In genomic region chr6:8760708-8761294, GRCm38 (mm10) we compare ENCODE assay signal across 24 mouse cellular contexts. TPM values are rescaled to one million over a fixed set of nuclear protein-coding genes. Genes with fewer than 3 reads are reported as not detected.
DNase-seq lines count a peak whose midpoint lies in the region; ATAC-seq and TF ChIP-seq lines count a peak whose summit lies in the region.
"Had no signal": no experiment of that assay in that cellular context is flagged by ENCODE, and none has a peak within 500 bp of the region (broad histone marks: within the 10 kb centered on the region; RNA-seq: fewer than 3 reads in every experiment).

No protein-coding gene starts in this region.

- no peak for TF ChIP-seq POLR2A in CH12.LX (IDR thresholded peaks at IDR 0.05; ENCODE audit: low read depth, low read length)

- TF ChIP-seq CTCF in CH12.LX (conservative IDR thresholded peaks at IDR 0.05 in 1 of 2, IDR thresholded peaks at IDR 0.05 in 1 of 2; ENCODE audit: low read depth in 2 of 2, low read length in 2 of 2) = no peak

- 85% methylated on average over 5 of the region's 5 CpGs for WGBS in hindbrain, embryonic 13.5 days

- DNase-seq in heart, adult 11 months = peak; percentile 54
- no peak for DNase-seq in heart, postnatal 25 days (ENCODE audit: low spot score)
- DNase-seq in CH12.LX (ENCODE audit: extremely low read depth) = no peak
- DNase-seq in embryo, embryonic 10.5 days (ENCODE audit: low spot score) = no peak
- DNase-seq: adrenal gland, postnatal 10 days; adrenal gland, postnatal 36 days; cerebellum, adult 18-20 months; cerebellum, adult 9-10 months; cerebellum, postnatal 25 days; gastrocnemius, postnatal 10 days; gastrocnemius, postnatal 36 days; heart, postnatal 36 days had no signal

- dilution Hi-C loops in CH12.LX (cut with MboI; ENCODE audit: extremely low pct_ligation_motif_present, extremely low pct_unique_long_range_greater_than_20kb, low sequenced_read_pairs) = no loop called here

- no peak overlapping the region for H3K27ac ChIP-seq in CH12.LX (ENCODE audit: insufficient read depth, low read depth)
- H3K27ac ChIP-seq in hindbrain, embryonic 13.5 days = no peak overlapping the region
- H3K27ac ChIP-seq: forebrain, embryonic 10.5 days; forebrain, embryonic 13.5 days; hindbrain, embryonic 10.5 days; hindbrain, embryonic 14.5 days; hindbrain, postnatal 0 days had no signal

- H3K4me1 ChIP-seq in CH12.LX (ENCODE audit: control insufficient read depth in 1 of 2, insufficient read depth in 2 of 2) = no peaks in the 10 kb centered on the region
- H3K4me1 ChIP-seq in hindbrain, embryonic 13.5 days (replicated peaks) = no peaks in the 10 kb centered on the region; the same call in 1 of the 2 replicates
- H3K4me1 ChIP-seq: forebrain, embryonic 13.5 days; hindbrain, embryonic 10.5 days had no signal

- ATAC-seq in common myeloid progenitor, adult 5-6 weeks (replicated peaks; ENCODE audit: low read depth, poor library complexity, severe bottlenecking) = peak; percentile 39; the same call in 1 of the 2 replicates
- no peak for ATAC-seq in hindbrain, embryonic 13.5 days (ENCODE audit: low FRiP score)
- ATAC-seq: forebrain, embryonic 13.5 days; forebrain, embryonic 16.5 days; hindbrain, postnatal 0 days; inflammation-experienced regulatory T-cells, adult 6 months; intestine, embryonic 16.5 days; Patski had no signal

- no peaks in the 10 kb centered on the region for H3K9me3 ChIP-seq in CH12.LX (replicated peaks; ENCODE audit: low read length)
- no peaks in the 10 kb centered on the region for H3K9me3 ChIP-seq in hindbrain, embryonic 13.5 days
- H3K9me3 ChIP-seq: forebrain, embryonic 10.5 days; forebrain, embryonic 13.5 days; hindbrain, embryonic 10.5 days had no signal

- TF ChIP-seq RAD21 in CH12.LX (IDR thresholded peaks at IDR 0.05; ENCODE audit: low read depth, low read length) = no peak

- intact Hi-C loops in heart, postnatal 25 days (cut with DNase I) = no loop called here

- H3K9ac ChIP-seq in CH12.LX (ENCODE audit: insufficient read depth, low read depth) = no peak overlapping the region
- H3K9ac ChIP-seq in hindbrain, embryonic 13.5 days = no peak overlapping the region
- H3K9ac ChIP-seq: forebrain, embryonic 13.5 days; hindbrain, embryonic 14.5 days had no signal

- in situ Hi-C loops in CH12.LX (cut with MboI; ENCODE audit: low pct_ligation_motif_present, low pct_unique_long_range_greater_than_20kb, low sequenced_read_pairs) = no loop called here

- no peaks in the 10 kb centered on the region for H3K27me3 ChIP-seq in CH12.LX (replicated peaks)
- no peaks in the 10 kb centered on the region for H3K27me3 ChIP-seq in hindbrain, embryonic 13.5 days
- H3K27me3 ChIP-seq: forebrain, embryonic 13.5 days had no signal

- no peaks in the 10 kb centered on the region for H3K79me2 ChIP-seq in CH12.LX (replicated peaks; ENCODE audit: control insufficient read depth, extremely low read depth, insufficient read depth, poor library complexity, severe bottlenecking)

- no peak for TF ChIP-seq EP300 in CH12.LX (IDR thresholded peaks at IDR 0.05; ENCODE audit: low read length)

- H3K4me3 ChIP-seq in CH12.LX (replicated peaks in 1 of 3; ENCODE audit: low read depth in 2 of 3, low read length in 2 of 3, poor library complexity in 1 of 3) = no peak overlapping the region
- no peak overlapping the region for H3K4me3 ChIP-seq in hindbrain, embryonic 13.5 days
- H3K4me3 ChIP-seq: forebrain, embryonic 10.5 days; forebrain, embryonic 13.5 days; hindbrain, embryonic 10.5 days had no signal

- H3K36me3 ChIP-seq in CH12.LX (replicated peaks in 1 of 2; ENCODE audit: control insufficient read depth in 1 of 2, insufficient read depth in 1 of 2, low read length in 1 of 2) = no peaks in the 10 kb centered on the region
- H3K36me3 ChIP-seq in hindbrain, embryonic 13.5 days = no peaks in the 10 kb centered on the region
- H3K36me3 ChIP-seq: forebrain, embryonic 10.5 days; hindbrain, embryonic 10.5 days had no signal

- peak overlapping the region; percentile 61 for H3K4me2 ChIP-seq in CH12.LX (ENCODE audit: insufficient read depth, low read depth, poor library complexity, severe bottlenecking)
- no peak overlapping the region for H3K4me2 ChIP-seq in hindbrain, embryonic 13.5 days
- H3K4me2 ChIP-seq: forebrain, embryonic 13.5 days; heart, embryonic 11.5 days; hindbrain, embryonic 14.5 days had no signal

TF ChIP-seq in CH12.LX, 34 proteins besides CTCF, POLR2A, EP300 and RAD21:
- no peak for TF ChIP-seq JUN (IDR thresholded peaks at IDR 0.05; ENCODE audit: insufficient read depth, low read depth, low read length)
- TF ChIP-seq MAX (IDR thresholded peaks at IDR 0.05; ENCODE audit: low read length) = no peak
- no peak for TF ChIP-seq MAFK (IDR thresholded peaks at IDR 0.05; ENCODE audit: insufficient replicate concordance, low read length)
- no peak for TF ChIP-seq CHD2 (IDR thresholded peaks at IDR 0.05; ENCODE audit: low read length)
- no peak for TF ChIP-seq KAT2A (IDR thresholded peaks at IDR 0.05; ENCODE audit: insufficient replicate concordance, low read length)
- TF ChIP-seq GABPA (IDR thresholded peaks at IDR 0.05; ENCODE audit: insufficient replicate concordance, low read depth, low read length) = no peak
- TF ChIP-seq RCOR1 (conservative IDR thresholded peaks at IDR 0.05; ENCODE audit: low read depth, low read length) = no peak
- no peak for TF ChIP-seq SMC3 (IDR thresholded peaks at IDR 0.05; ENCODE audit: low read depth, low read length)
- TF ChIP-seq ETS1 (conservative IDR thresholded peaks at IDR 0.05; ENCODE audit: low read depth, low read length) = no peak
- TF ChIP-seq ELF1 (IDR thresholded peaks at IDR 0.05; ENCODE audit: low read depth, low read length) = no peak
- no peak for TF ChIP-seq BHLHE40 (IDR thresholded peaks at IDR 0.05; ENCODE audit: low read depth, low read length)
- no peak for TF ChIP-seq UBTF (IDR thresholded peaks at IDR 0.05; ENCODE audit: low read depth, low read length)
- TF ChIP-seq E2F4 (IDR thresholded peaks at IDR 0.05; ENCODE audit: insufficient replicate concordance, low read depth, low read length) = no peak
- TF ChIP-seq JUND (conservative IDR thresholded peaks at IDR 0.05; ENCODE audit: low read depth, low read length) = no peak

RNA-seq across cellular contexts. Expression of gene Ica1, which starts 17.5 kb away (rescaled TPM):
- 1 to 10 TPM; 7.9 to 8.0 TPM for total RNA-seq in heart, postnatal 25 days (2021)
- 0.29 and 0.59 TPM in 2 replicates for total RNA-seq in CH12.LX (2012; rRNA removed)
- 0.14 TPM in 1 of 2 replicates, not detected in the other for total RNA-seq in CH12.LX (2014; rRNA removed)
- 0.56 TPM in 1 of 2 replicates, not detected in the other for polyA plus RNA-seq in CH12.LX (2012; ENCODE audit: insufficient read length, low read depth)
- 27.6 and 28.1 TPM in 2 replicates for total RNA-seq in common myeloid progenitor, adult 5-6 weeks (2017)
- polyA plus RNA-seq in hindbrain, embryonic 13.5 days (2015; fragmentation: Nextera tagmentation; extraction: Ambion mirVana) = 48.1 and 54.4 TPM in 2 replicates

Comparison
In these comparisons a context has a peak if more than half of its experiments do, and no peak if none do; other contexts are left out.
1. RNA of gene Ica1, which starts 17.5 kb away (total RNA-seq): 27.6 to 28.1 TPM in common myeloid progenitor, adult 5-6 weeks and 7.9 to 8.0 TPM in heart, postnatal 25 days; 0.14 to 0.59 TPM in CH12.LX; every median in the first group is over 4 times any median in the second.